Mouse (Mus musculus) hindbrain, embryonic 10.5 days (tissue): ENCODE results near the gene Ubtf. TPM values are rescaled to one million over a fixed set of nuclear protein-coding genes. Genes with fewer than 3 reads are reported as not detected.

Experiments used
- DNase-seq: peaks from one replicate; pipeline ENCODE4 v3.0.0-alpha.2; 2017; ENCODE audit warnings: low spot score
- H3K27ac ChIP-seq: fragments of 300-500 bp; sonication (generic); 2 replicates; pipeline ENCODE4 v1.5.1; 2016; ENCODE audit warnings: mild to moderate bottlenecking, moderate library complexity
- H3K27me3 ChIP-seq: fragments of 300-500 bp; sonication (generic); 2 replicates; pipeline ENCODE4 v1.6.1; 2016; ENCODE audit warnings: mild to moderate bottlenecking; ENCODE audit not compliant: poor library complexity, insufficient read depth, severe bottlenecking
- H3K36me3 ChIP-seq: fragments of 300-500 bp; sonication (generic); 2 replicates; pipeline ENCODE4 v1.6.1; 2016; ENCODE audit warnings: mild to moderate bottlenecking, moderate library complexity
- H3K4me1 ChIP-seq: fragments of 300-500 bp; sonication (generic); replicated peaks from 2 replicates; pipeline ENCODE4 v1.6.1; 2016; ENCODE audit warnings: mild to moderate bottlenecking
- H3K4me3 ChIP-seq: fragments of 300-500 bp; sonication (generic); 2 replicates; pipeline ENCODE4 v1.5.1; 2016; ENCODE audit warnings: mild to moderate bottlenecking, moderate library complexity
- H3K9me3 ChIP-seq: fragments of 300-500 bp; sonication (generic); 2 replicates; pipeline ENCODE4 v1.6.1; 2016; ENCODE audit warnings: mild to moderate bottlenecking, moderate library complexity
- WGBS: fragments of 180-500 bp; shearing (Covaris S2); methylation state at CpG from one replicate; pipeline ENCODE4 v1.1.7; 2016; 5-methylcytosine and 5-hydroxymethylcytosine counted together
- polyA plus RNA-seq: library from polyadenylated mRNA; unstranded; fragments of >200 nt; fragmentation: Nextera tagmentation; extraction: Ambion mirVana; gene quantifications from 2 replicates; pipeline ENCODE4 v1.2.1, GENCODE M21; 2016

Ubtf gene
- polyA plus RNA-seq, 1 experiment from 2014 or later, result 82.6 TPM

GRCm38 (mm10) chr11:102294887-102295597 is 24.5 kb downstream of the Ubtf start:
- Histone ChIP-seq H3K4me1 (peaks cover 48% of the 10 kb centered on the region), H3K9me3 (no peaks in the 10 kb centered on the region), H3K27me3 (no peaks in the 10 kb centered on the region), H3K36me3 (peaks cover 50% of the 10 kb centered on the region), H3K4me3 (peak overlapping the region; percentile 84), H3K27ac (peak overlapping the region; percentile 98)
- WGBS, result 78% methylated on average over 12 of the region's 12 CpGs
- no peak for DNase-seq

GRCm38 (mm10) chr11:102294416-102294815 is 25.1 kb downstream of the Ubtf start:
- H3K9me3 ChIP-seq, result no peaks in the 10 kb centered on the region
- H3K4me1 ChIP-seq, result peaks cover 48% of the 10 kb centered on the region
- H3K27me3 ChIP-seq, result no peaks in the 10 kb centered on the region
- peak overlapping the region; percentile 84 for H3K4me3 ChIP-seq
- H3K36me3 ChIP-seq, result peaks cover 57% of the 10 kb centered on the region
- no peak for DNase-seq
- peak overlapping the region; percentile 98; the same call in 1 of the 2 replicates for H3K27ac ChIP-seq
- WGBS, result 86% methylated on average over 5 of the region's 5 CpGs

- H3K27ac ChIP-seq, result no peak overlapping the region
- no peaks in the 10 kb centered on the region for H3K9me3 ChIP-seq
- WGBS, result 96% methylated on average over 13 of the region's 13 CpGs
- no peak for DNase-seq
- H3K27me3 ChIP-seq, result no peaks in the 10 kb centered on the region
- H3K4me1 ChIP-seq, result peaks cover 49% of the 10 kb centered on the region
- peaks cover 61% of the 10 kb centered on the region for H3K36me3 ChIP-seq
- peak overlapping the region; percentile 84; the same call in 1 of the 2 replicates for H3K4me3 ChIP-seq
These were observed 25.6 kb downstream of the Ubtf start for GRCm38 (mm10) chr11:102293971-102294370.

DNA sequence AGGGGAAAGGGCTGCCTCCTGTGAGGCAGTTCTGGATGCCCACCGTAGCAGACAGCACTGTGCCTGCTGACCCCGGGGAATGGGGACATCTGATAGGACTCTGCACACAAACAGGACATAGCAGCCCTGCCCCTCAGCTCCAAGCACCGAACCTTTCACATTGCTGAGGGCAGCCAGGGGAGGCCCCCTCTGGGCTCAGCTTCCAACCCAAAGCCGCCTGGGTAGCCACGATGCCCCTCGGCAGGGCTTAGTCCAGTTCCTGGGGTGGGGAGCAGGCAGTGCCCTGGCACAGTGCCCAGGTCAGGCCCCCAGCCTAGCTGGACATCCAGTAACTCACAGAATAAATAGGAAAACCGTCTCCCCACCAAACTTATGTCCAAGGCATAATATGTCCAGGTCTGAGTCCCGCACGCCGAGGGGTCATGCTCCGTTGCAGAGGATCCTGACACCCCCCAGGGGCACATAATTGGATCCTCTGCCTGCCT is 28.4 kb downstream of the Ubtf start:
- no peak for DNase-seq
- 83% methylated on average over 11 of the region's 11 CpGs for WGBS
- Histone ChIP-seq H3K4me1 (peaks cover 45% of the 10 kb centered on the region), H3K27me3 (no peaks in the 10 kb centered on the region), H3K9me3 (no peaks in the 10 kb centered on the region), H3K27ac (0 out of 2 replicates have a peak overlapping the region, but pooled peaks have one; percentile 19), H3K4me3 (peak overlapping the region; percentile 2; the same call in 1 of the 2 replicates), H3K36me3 (peaks cover 83% of the 10 kb centered on the region)

DNA sequence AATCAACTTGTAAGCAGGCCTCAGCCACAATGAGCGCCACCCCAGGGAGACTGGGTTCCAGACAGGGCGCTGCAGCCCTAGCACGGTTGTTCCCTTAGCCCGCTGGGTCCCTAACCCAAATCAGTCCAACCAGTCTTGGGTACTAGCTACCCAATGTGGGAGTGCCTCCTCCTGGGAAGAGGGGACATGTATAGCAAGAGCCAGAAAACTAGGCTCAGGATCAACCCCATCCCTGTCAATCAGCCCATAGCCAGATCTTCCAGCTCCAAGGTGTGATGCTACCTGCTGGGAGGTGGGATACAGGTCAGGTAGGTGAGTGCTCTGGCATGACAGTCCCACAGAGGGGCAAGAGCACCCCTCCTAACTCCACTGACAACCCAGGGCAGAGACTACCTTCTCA is 29.4 kb downstream of the Ubtf start:
- peaks cover 49% of the 10 kb centered on the region for H3K4me1 ChIP-seq
- 82% methylated on average over 4 of the region's 4 CpGs for WGBS
- DNase-seq, result no peak
- H3K27me3 ChIP-seq, result no peaks in the 10 kb centered on the region
- no peak overlapping the region for H3K27ac ChIP-seq
- peaks cover 83% of the 10 kb centered on the region for H3K36me3 ChIP-seq
- H3K4me3 ChIP-seq, result no peak overlapping the region
- no peaks in the 10 kb centered on the region for H3K9me3 ChIP-seq

- H3K4me3 ChIP-seq, result no peak overlapping the region
- WGBS, result 63% methylated on average over 6 of the region's 6 CpGs
- no peak overlapping the region for H3K27ac ChIP-seq
- H3K27me3 ChIP-seq, result no peaks in the 10 kb centered on the region
- H3K9me3 ChIP-seq, result no peaks in the 10 kb centered on the region
- peaks cover 44% of the 10 kb centered on the region for H3K4me1 ChIP-seq
- DNase-seq, result no peak
- H3K36me3 ChIP-seq, result peaks cover 79% of the 10 kb centered on the region
These were observed 29.9 kb downstream of the Ubtf start for GRCm38 (mm10) chr11:102289511-102290100.

DNA sequence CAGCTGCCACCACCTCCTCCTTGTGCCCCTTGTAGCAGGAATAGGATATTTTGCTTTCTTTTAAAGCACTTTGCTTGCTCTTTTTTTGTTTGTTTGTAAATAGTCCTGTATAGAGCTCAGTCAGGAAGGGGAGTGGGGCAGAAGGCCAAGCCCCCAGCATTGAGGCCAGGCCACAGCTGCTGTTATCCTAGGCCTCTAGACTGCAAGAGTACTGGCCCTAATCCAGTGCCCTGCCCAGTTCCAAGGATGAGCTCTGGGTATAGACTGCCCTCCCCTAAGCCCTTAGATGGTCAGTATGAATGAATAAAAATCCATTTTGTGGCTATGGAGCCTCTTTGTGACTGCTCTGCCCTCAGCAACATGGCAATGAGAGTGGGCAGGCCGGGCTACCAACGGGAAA is 30.6 kb downstream of the Ubtf start:
- WGBS, result 80% methylated on average over 2 of the region's 2 CpGs
- Histone ChIP-seq H3K4me3 (no peak overlapping the region), H3K4me1 (peaks cover 37% of the 10 kb centered on the region), H3K27ac (no peak overlapping the region), H3K9me3 (no peaks in the 10 kb centered on the region), H3K27me3 (no peaks in the 10 kb centered on the region), H3K36me3 (peaks cover 72% of the 10 kb centered on the region)
- DNase-seq, result no peak

GRCm38 (mm10) chr11:102288027-102288804 is 31.3 kb downstream of the Ubtf start:
- Histone ChIP-seq H3K4me3 (no peak overlapping the region; the same call in 1 of the 2 replicates), H3K4me1 (peaks cover 35% of the 10 kb centered on the region), H3K9me3 (no peaks in the 10 kb centered on the region), H3K36me3 (peaks cover 65% of the 10 kb centered on the region), H3K27ac (no peak overlapping the region), H3K27me3 (no peaks in the 10 kb centered on the region)
- DNase-seq, result no peak
- 86% methylated on average over 8 of the region's 8 CpGs for WGBS

DNA sequence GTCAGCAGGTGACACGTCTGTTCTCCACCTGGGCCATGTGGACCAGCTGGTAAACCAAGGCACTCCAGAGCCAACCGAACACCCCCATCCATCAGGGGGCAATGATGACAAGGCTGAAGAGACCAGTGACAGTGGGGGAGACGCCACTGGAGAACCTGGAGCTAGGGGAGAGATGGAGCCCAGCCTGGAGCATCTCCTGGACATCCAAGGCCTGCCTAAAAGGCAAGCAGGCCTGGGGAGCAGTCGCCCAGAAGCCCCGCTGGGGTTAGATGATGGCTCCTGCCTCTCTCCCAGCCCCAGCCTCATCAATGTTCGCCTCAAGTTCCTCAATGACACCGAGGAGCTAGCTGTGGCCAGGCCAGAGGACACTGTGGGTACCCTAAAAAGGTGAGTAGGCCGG is 32.1 kb downstream of the Ubtf start:
- 93% methylated on average over 8 of the region's 8 CpGs for WGBS

GRCm38 (mm10) chr11:102285095-102285834 is 34.3 kb downstream of the Ubtf start:
- H3K27me3 ChIP-seq, result no peaks in the 10 kb centered on the region
- H3K36me3 ChIP-seq, result peaks cover 35% of the 10 kb centered on the region
- peak overlapping the region; percentile 91 for H3K27ac ChIP-seq
- peak overlapping the region; percentile 81 for H3K4me3 ChIP-seq
- DNase-seq, result no peak
- H3K9me3 ChIP-seq, result no peaks in the 10 kb centered on the region
- WGBS, result 6% methylated on average over 31 of the region's 31 CpGs
- H3K4me1 ChIP-seq, result peaks cover 26% of the 10 kb centered on the region

More for the DNA sequence above, 32.1 kb downstream of the Ubtf start:
- Histone ChIP-seq H3K9me3 (no peaks in the 10 kb centered on the region), H3K27me3 (no peaks in the 10 kb centered on the region), H3K4me1 (peaks cover 35% of the 10 kb centered on the region), H3K27ac (no peak overlapping the region), H3K4me3 (0 out of 2 replicates have a peak overlapping the region, but pooled peaks have one; percentile 11), H3K36me3 (peaks cover 57% of the 10 kb centered on the region)
- DNase-seq, result no peak

- Histone ChIP-seq H3K27ac (peak within 1 kb of the TSS; percentile 91), H3K4me1 (peaks cover 24% of the 10 kb centered on the region), H3K27me3 (no peaks in the 10 kb centered on the region), H3K4me3 (peak within 1 kb of the TSS; percentile 81), H3K9me3 (no peaks in the 10 kb centered on the region), H3K36me3 (peaks cover 29% of the 10 kb centered on the region)
- peak; percentile 97 for DNase-seq
- under 1% methylated on average over 32 of the region's 32 CpGs for WGBS
These were observed 34.9 kb downstream of the Ubtf start, which contains the start of gene Tmub2 for GRCm38 (mm10) chr11:102284501-102285094. Tmub2 (plus strand) TSS chr11:102284931.

- 89% methylated on average over 6 of the region's 6 CpGs for WGBS
- no peaks in the 10 kb centered on the region for H3K27me3 ChIP-seq
- H3K27ac ChIP-seq, result peak overlapping the region; percentile 91
- H3K36me3 ChIP-seq, result peaks cover 22% of the 10 kb centered on the region
- peak overlapping the region; percentile 81 for H3K4me3 ChIP-seq
- no peak for DNase-seq
- no peaks in the 10 kb centered on the region for H3K9me3 ChIP-seq
- H3K4me1 ChIP-seq, result peaks cover 21% of the 10 kb centered on the region
These were observed 35.6 kb downstream of the Ubtf start for GRCm38 (mm10) chr11:102283922-102284321.
